Mouse (Mus musculus): ENCODE results near the gene Ntf3.

DNA sequence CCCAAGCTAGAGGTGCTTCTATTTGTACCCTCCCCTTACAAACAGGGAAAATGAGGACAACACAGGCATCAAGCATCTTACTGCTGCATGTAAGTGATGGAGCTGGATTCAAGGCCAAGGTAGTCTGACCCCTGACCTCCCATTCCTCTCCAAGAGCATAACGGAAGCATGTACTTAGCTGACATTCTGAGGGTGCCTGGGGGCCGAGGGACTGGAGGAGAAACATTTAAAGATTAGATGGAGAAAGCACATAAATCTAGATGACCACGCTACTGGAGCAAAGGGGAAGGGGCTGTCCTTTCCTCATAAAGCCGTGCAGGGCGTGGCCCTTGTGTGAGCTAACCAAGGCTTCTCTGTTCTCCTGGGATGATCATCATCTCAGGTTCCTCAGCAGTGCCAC, 23.1 kb downstream of the Ntf3 start:
- TF ChIP-seq POLR2A (IDR thresholded peaks at IDR 0.05; ENCODE audit: borderline replicate concordance, extremely low read depth, insufficient read depth, insufficient read length, poor library complexity, severe bottlenecking) = no peak
- TF ChIP-seq CTCF (IDR thresholded peaks at IDR 0.05; ENCODE audit: borderline replicate concordance, extremely low read depth, insufficient read depth, insufficient read length) = no peak

Measured in brain, embryonic 14.5 days (tissue).